Mouse (Mus musculus) A20 (cell line): ENCODE measurements around the gene Plpp2.
A peak's percentile ranks its signal among the peaks of the same experiment; 100 is the strongest.

ENCODE experiments used
- DNase-seq: peaks from one replicate; pipeline ENCODE4 v3.0.0-alpha.2; 2011; ENCODE audit warnings: low read depth, low spot score

Gene Plpp2

GRCm38 (mm10) chr10:79528081-79528480 is 5.5 kb downstream of the Plpp2 start:
- no peak for DNase-seq

GRCm38 (mm10) chr10:79527453-79527845 is 6.1 kb downstream of the Plpp2 start:
- no peak for DNase-seq

GRCm38 (mm10) chr10:79526661-79527452 is 6.7 kb downstream of the Plpp2 start:
- DNase-seq = no peak

GRCm38 (mm10) chr10:79525456-79526325 is 7.9 kb downstream of the Plpp2 start:
- no peak for DNase-seq

- DNase-seq = no peak
These were observed 9.2 kb downstream of the Plpp2 start for GRCm38 (mm10) chr10:79524433-79524832.

- DNase-seq = peak; percentile 86
These were observed 26.9 kb downstream of the Plpp2 start for GRCm38 (mm10) chr10:79506709-79507108.

- DNase-seq = peak; percentile 61
These were observed 30.6 kb downstream of the Plpp2 start for GRCm38 (mm10) chr10:79502830-79503644.

GRCm38 (mm10) chr10:79496701-79497288 is 36.8 kb downstream of the Plpp2 start:
- no peak for DNase-seq

- DNase-seq = no peak
These were observed 37.7 kb downstream of the Plpp2 start for GRCm38 (mm10) chr10:79495886-79496285.
